Mouse (Mus musculus) thymus, postnatal 4 days (tissue): ENCODE results near the gene Prima1.

ENCODE experiments used
- DNase-seq: peaks from one replicate; pipeline ENCODE4 v3.0.0; 2021

The Prima1 gene

DNA sequence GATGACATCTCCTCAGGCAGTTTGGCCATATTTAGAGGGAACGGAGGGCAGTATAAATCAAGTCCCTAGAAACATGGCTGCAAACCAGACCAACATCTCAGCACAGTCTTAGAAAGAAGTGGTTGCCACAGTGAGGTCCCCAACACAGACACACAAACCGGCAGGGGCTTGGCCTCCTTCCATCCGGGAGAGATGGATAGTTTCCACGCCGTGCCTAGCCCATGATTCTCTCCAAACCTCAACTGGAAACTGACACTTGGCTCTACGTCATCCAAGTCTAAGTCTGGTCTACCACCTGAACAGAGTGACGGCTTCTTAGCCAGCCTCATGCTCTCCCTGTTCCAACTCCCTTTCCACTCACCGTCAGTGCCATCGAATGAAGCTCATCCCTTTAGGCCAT lies 18.3 kb downstream of the Prima1 start:
- DNase-seq: no peak

DNA sequence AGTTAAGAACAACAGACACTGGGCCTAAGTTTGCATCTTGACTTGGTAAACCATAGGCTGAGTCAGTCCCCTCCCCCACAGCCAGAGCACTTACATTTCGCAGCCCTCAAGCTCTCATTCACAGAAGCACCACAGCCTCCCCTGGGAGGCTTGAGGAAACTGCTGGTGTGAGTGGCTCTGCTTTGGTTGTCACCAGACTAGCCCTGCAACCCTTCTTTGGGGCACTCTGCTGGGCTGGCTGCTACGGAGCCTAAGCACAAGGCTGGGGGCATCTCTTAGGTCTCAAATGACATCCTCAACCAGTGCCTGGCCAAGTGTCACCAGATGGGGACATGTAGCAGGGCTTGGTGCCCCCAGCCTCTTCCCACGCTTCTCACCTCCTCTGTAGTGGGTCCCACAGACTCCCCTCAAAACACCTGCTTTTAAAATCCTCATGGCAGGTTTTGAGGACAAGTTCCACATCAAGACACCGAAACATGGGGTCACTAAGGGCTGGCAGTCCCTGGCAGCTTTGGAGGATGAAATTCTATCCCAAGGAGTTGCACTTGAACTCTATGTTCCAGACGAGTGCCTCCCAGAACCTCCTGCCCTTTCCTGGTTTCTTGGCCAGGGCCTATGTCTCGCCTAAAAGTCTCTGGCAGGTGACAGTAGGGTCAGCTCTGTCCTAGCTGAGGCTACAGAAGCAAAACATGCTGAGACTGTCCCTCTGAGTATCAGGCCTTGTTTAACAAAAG lies 25.9 kb downstream of the Prima1 start:
- DNase-seq: no peak

- DNase-seq: no peak
These were observed 27.2 kb downstream of the Prima1 start for GRCm38 (mm10) chr12:103214797-103215196.

DNA sequence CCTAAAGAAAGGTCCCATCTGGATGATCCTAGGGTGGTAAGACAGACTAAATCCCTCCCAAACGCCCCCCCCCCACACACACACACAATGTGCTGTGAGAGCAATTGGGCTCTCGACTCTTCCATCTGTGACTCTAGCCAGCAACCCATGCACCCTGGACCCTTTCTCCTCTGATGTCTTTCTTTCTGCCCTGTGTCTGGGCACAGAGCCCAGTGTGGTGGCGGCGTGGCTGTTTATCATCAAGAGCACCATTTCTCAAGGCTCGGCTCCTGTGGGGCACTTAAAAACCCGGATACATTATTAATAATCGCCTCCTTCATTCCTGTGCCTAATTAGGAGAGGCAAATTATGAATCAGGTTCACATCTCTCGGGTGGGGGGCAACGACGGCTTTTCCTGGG lies 27.7 kb downstream of the Prima1 start:
- no peak for DNase-seq

DNA sequence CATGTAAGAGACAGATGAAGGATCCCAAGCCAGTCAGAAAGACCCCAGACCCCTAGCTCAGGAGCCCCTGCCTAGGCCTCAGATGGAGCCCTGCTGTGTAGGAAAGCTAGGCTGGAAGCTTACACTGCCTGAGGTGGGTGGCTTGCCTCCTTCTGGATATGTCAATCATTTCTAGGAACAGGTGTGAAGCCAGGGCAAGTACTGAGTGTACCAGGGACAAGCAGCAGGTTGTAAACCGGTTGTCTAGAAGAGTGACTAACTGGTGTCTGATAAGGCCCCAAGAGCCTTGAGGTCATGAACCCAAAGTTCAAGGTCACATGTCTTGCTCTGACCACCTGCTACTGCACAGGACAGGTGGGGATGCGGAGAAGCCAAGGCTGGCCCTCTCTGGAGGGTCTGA lies 28.4 kb downstream of the Prima1 start:
- DNase-seq: no peak

DNA sequence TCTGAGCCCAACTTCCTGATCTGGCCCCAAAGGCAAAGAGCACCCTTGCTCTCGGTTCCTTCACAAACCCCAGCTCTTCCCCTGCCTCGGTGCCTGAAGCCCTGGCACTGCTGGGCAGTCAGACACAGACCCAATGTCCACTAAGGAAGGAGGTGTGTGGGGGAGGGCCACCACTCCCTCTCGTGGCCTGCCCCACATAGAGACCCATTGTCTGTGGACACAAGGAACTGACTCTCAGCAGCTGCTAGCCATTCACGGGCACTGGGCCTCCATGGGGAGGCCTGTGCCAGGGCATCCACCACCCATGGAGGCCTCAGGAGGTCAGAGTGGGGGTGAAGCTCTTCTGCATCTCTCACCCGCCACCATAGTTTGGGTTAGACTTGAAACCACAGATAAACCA lies 30.9 kb downstream of the Prima1 start:
- DNase-seq: no peak

DNA sequence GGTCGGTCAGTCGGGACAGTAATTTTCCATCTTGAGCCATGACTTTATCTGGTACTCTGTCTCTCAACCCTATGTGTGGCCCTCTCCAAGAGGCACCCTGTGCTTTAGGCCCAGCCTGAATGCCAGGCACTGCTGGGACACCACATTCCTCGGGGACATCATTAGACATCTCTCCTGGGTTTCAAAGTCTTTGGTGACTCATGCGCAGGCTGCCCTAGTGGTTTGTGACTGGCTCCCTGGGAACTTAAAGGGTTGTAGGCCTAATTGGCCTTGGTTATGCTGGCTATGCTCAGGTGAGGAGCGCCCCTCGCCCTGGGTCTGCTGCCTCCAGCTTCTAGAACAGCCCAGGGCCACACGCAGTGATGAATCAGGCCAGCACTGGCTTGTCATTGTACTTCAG lies 32.4 kb downstream of the Prima1 start:
- DNase-seq: no peak

GRCm38 (mm10) chr12:103205561-103205960 lies 36.4 kb downstream of the Prima1 start:
- no peak for DNase-seq

- no peak for DNase-seq
These were observed 39.1 kb downstream of the Prima1 start for GRCm38 (mm10) chr12:103202592-103203544.

DNA sequence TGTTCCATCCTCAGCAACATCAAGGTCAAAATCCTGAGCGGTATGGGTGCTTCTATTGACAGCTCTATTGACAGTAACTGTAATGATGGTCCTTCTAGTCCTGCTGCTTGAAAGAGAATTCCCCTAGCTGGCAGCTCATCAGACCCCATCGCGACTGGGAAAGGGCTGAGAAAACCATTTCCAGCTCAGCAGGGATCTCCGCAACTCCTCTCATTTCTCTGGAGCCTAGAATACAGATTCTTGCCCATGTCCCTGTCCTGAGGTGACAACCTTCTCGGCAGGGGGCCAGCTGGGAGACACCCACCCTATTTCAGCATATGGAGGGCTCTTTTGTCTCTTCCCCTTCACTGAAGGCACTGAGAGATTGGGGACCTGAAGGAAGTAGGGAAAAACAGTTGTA lies 49.0 kb downstream of the Prima1 start:
- DNase-seq: no peak

DNA sequence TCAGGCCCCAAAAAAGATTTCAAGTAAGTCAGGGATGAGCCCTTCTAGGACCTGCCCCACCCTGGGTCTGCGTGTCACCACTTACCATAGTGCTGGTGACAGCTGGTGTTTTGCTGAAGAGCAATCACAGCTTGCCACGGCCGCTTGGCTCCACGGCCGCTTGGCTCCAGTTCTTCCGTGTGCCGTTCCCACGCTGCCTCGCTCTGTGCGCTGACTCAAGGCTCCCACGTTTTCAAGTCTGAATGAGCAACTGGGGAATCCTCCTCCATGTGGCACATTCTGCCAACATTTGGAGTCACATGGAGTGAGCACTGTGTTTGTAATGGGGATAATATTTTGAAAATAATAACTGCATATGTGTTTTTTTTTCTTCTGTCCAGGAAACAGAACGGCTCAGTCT lies 52.2 kb downstream of the Prima1 start:
- DNase-seq: no peak

- DNase-seq: no peak
These were observed 53.7 kb downstream of the Prima1 start for GRCm38 (mm10) chr12:103188223-103188622.

GRCm38 (mm10) chr12:103187020-103187419 lies 54.9 kb downstream of the Prima1 start:
- DNase-seq: no peak

DNA sequence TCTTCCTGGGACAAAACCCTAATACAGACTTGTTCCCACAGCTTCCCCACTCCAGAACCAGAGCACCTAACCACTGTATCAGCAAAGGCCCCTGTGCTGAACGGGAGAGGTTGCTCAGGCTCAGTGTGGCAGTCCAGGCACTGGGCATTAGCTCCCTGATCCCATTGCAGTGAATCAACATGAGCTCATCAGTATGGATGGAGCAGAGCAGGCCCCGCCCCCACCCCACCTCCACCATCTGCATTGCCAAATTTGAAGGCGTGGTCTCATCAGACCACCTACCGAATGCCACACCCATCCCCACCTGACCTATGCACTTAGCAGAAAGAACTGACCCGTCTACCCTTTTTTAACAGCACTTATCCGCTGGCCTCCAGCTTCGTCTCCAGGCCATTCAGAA lies 58.9 kb downstream of the Prima1 start:
- DNase-seq: no peak

DNA sequence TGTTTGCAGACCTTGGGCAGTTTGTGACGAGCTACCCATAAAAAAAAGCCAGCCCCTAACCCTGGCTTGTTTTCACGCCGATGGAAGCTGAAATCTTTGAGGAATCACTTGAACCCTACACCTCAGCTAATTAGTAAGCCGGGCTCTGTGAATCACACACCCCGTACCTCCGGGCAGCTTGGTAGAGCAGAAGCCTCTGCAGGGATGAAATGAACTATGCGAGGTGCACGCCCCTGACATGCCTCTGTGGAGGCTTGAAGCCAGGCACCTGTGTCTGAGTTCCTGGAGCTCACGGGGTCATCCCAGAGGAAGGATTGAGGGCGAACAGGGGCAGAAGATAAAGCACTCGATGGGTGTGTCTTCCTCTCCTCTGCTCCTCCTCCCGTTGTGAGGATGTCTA lies 73.1 kb downstream of the Prima1 start:
- DNase-seq: no peak

DNA sequence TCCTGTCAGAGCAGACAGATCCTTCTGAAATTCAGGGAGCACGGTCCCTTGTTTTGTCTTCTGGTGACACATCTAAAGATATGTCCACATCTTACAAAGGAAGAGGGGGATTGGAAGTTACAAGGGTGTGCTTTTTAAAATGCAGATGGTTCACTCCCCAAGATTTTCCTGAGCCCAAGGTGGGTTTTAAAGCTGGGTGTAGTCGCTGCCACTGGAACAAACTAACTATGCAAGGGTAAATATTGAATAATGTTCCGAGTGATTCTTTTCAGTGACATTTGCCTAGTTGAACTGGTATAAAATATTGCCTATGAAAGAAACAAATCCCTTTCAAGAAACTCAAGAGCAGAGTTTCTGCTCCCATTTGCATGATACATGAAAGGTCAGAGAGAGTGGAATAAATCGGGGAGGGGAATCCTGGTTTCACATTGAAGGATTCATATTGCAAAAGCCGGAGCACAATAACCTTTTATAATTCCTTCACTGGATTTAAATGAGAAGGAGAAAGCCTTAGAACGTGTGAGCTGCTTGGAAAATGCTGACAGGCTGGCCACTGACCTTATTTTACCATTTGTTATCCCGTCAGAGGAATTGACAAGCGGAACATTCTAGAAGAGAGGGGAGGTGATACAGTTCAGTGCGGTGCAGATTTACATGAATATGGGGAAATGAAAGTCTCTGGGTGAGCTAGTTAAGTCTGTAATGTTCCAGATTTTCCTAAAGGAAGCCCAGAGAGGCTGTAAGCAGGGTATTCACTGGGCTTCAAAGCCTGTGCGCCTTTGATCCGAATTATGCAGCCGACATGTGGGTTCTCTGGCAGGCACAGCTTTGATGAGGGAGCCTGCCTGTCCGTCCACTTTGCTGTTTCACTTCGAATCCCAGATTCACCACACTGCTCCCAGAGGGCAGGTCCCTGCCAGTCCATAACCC lies 77.6 kb downstream of the Prima1 start:
- DNase-seq: no peak

DNA sequence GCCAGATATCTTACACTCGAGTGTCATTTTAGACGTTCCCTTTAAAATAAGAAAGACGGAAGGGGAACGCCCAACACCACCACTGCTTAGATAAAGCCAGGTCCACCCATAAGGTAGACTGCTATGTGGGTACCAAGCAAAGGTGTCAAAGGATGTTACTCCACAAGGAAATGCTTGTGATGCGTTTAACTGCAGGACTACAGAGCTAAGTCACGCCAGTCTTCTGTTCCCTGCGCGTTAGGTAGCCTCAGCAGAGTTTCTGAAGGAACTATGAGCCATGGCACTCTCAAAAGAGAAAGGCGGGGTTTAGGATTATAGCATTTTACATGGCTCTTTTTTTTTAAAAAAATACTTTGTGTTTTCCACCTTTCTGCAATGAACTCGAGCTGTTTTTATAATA lies 78.4 kb downstream of the Prima1 start:
- no peak for DNase-seq

GRCm38 (mm10) chr12:103160721-103161120 lies 81.2 kb downstream of the Prima1 start:
- DNase-seq: no peak

DNA sequence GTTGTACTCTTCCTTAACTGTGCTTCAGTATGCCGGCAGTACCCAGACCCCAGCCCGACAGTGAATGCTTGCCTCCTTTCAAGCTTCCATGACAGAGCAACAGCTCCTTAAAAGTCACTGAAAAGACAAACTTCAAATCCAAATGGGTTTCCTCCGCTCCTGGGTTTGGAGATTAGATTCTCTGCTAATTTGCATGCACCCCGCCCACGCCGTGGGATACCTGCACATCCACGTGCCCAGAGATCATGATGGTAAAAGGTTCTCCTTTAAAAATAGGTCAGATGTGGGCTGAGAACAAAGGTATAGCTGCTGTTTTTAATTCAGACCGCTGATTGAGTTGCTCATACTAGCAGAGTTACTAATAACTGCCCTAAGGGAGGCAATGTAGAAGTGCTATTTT lies 82.9 kb downstream of the Prima1 start:
- DNase-seq: no peak

- no peak for DNase-seq
These were observed 84.6 kb downstream of the Prima1 start for GRCm38 (mm10) chr12:103157129-103157910.

GRCm38 (mm10) chr12:103155406-103155805 lies 86.5 kb downstream of the Prima1 start:
- DNase-seq: no peak

DNA sequence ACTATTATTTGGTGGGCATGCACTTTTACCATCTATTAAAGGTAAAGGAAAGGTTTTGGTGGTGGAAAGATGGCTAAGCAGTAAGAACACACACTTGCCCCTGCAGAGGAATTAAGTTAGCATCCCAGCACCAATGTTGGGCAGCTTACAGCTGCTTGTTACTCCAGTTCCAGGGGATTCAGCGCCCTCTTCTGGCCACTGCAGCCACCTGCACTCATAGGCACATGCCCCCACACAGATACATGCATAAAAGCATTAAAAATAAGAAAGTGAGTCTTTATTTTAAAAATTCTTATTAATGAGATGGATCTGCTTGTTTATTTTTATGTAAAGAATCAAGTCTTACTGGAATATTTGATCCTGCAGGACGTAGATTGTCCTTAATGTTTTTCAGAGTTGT lies 87.0 kb downstream of the Prima1 start:
- DNase-seq: peak; percentile 11
